Mouse (Mus musculus) myocyte (in vitro differentiated cells): ENCODE results near the gene Mybph. TPM values are rescaled to one million over a fixed set of nuclear protein-coding genes. Genes with fewer than 3 reads are reported as not detected.

Experiments used
- H3K27me3 ChIP-seq: one replicate; pipeline ENCODE4 v1.6.1; 2011; ENCODE audit not compliant: control insufficient read depth, insufficient read depth, insufficient read length
- H3K36me3 ChIP-seq: one replicate; pipeline ENCODE4 v1.6.1; 2011; ENCODE audit not compliant: control insufficient read depth, insufficient read depth
- H3K4me2 ChIP-seq: one replicate; pipeline ENCODE4 v1.6.1; 2011; ENCODE audit warnings: low read depth, control low read depth
- H3K4me3 ChIP-seq: one replicate; pipeline ENCODE4 v1.5.1; 2011; ENCODE audit warnings: mild to moderate bottlenecking, control low read depth, moderate library complexity
- H3K79me2 ChIP-seq: one replicate; pipeline ENCODE4 v1.6.1; 2011; ENCODE audit not compliant: control insufficient read depth, insufficient read depth
- H3ac ChIP-seq: one replicate; pipeline ENCODE4 v1.6.1; 2011; ENCODE audit not compliant: control insufficient read depth, insufficient read length
- CEBPB ChIP-seq: IDR thresholded peaks from 2 replicates; pipeline ENCODE4 v1.6.1; 2011; ENCODE audit warnings: mild to moderate bottlenecking, moderate library complexity; ENCODE audit not compliant: poor library complexity, insufficient read depth, severe bottlenecking
- E2F4 ChIP-seq: IDR thresholded peaks from one replicate; pipeline ENCODE4 v1.6.1; 2011; ENCODE audit warnings: mild to moderate bottlenecking, control low read depth, moderate library complexity; ENCODE audit not compliant: insufficient read depth
- MAX ChIP-seq: IDR thresholded peaks from one replicate; pipeline ENCODE4 v1.6.1; 2011; ENCODE audit warnings: low read depth, mild to moderate bottlenecking, control low read depth
- MYOD1 ChIP-seq, 3 experiments: IDR thresholded peaks; one replicate each; pipeline ENCODE4 v1.6.1; 2011; ENCODE audit warnings: control low read depth in 2 of 3, low read depth in 2 of 3, mild to moderate bottlenecking in 2 of 3, moderate library complexity in 1 of 3; ENCODE audit not compliant: insufficient read length in 2 of 3, control insufficient read depth in 1 of 3
- MYOG ChIP-seq, 3 experiments: IDR thresholded peaks; one replicate each; pipeline ENCODE4 v1.6.1; 2011; ENCODE audit warnings: control low read depth in 2 of 3, low read depth in 2 of 3, mild to moderate bottlenecking in 2 of 3; ENCODE audit not compliant: insufficient read length in 2 of 3, control insufficient read depth in 1 of 3, insufficient read depth in 1 of 3
- POLR2A ChIP-seq: IDR thresholded peaks from one replicate; pipeline ENCODE4 v1.6.1; 2011; ENCODE audit warnings: low read depth, mild to moderate bottlenecking, control low read depth, moderate library complexity; ENCODE audit not compliant: insufficient read length
- POLR2AphosphoS2 ChIP-seq: IDR thresholded peaks from one replicate; pipeline ENCODE4 v1.6.1; 2011; ENCODE audit warnings: low read depth, control low read depth; ENCODE audit not compliant: insufficient read length
- REST ChIP-seq: IDR thresholded peaks from one replicate; pipeline ENCODE4 v1.6.1; 2011; ENCODE audit warnings: mild to moderate bottlenecking, control low read depth, moderate library complexity; ENCODE audit not compliant: insufficient read depth, insufficient read length
- SRF ChIP-seq: IDR thresholded peaks from one replicate; pipeline ENCODE4 v1.6.1; 2011; ENCODE audit warnings: low read depth; ENCODE audit not compliant: control insufficient read depth, insufficient read length
- TCF12 ChIP-seq: IDR thresholded peaks from one replicate; pipeline ENCODE4 v1.6.1; 2011; ENCODE audit warnings: mild to moderate bottlenecking, control low read depth; ENCODE audit not compliant: poor library complexity, insufficient read depth, severe bottlenecking
- TCF3 ChIP-seq: IDR thresholded peaks from one replicate; pipeline ENCODE4 v1.6.1; 2011; ENCODE audit warnings: low read depth, control low read depth; ENCODE audit not compliant: insufficient read length
- USF1 ChIP-seq: IDR thresholded peaks from one replicate; pipeline ENCODE4 v1.6.1; 2011; ENCODE audit warnings: low read depth, mild to moderate bottlenecking, control low read depth, moderate library complexity
- polyA plus RNA-seq: library from polyadenylated mRNA; unstranded; fragments of >200 nt; fragmentation: generic; extraction: Trizol; gene quantifications from one replicate; pipeline ENCODE4 v1.2.1, GENCODE M21; 2012; ENCODE audit warnings: missing spikeins

Mybph gene
- polyA plus RNA-seq, 1 experiment: 1,516 TPM

DNA sequence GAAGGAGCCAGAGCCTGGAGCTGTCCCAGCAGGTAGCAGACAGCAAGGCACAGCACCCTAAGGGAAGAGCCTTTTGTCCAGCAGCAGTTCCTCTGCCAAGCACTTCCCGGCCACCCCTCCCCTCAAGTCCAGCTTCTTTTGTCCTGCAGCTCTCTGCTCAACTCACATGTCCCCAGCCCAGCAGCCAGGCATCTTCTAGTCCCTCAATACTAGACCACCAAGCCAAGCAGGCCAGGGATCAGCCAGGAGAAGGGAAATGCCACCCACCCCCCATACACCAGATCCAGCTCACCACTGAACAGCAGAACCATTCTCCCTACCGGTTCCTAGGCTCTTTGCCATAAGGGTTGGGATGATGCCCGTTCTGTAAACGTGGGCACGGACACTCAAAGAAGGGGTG lies 26.4 kb downstream of the Mybph start:
- Histone ChIP-seq H3ac (no peak overlapping the region), H3K79me2 (no peaks in the 10 kb centered on the region), H3K4me3 (no peak overlapping the region), H3K36me3 (no peaks in the 10 kb centered on the region), H3K4me2 (no peak overlapping the region), H3K27me3 (peaks cover 9% of the 10 kb centered on the region)
- TF ChIP-seq REST: no peak
- TF ChIP-seq TCF12: no peak
- TF ChIP-seq TCF3: no peak
- TF ChIP-seq POLR2A: no peak
- no peak for TF ChIP-seq MAX
- TF ChIP-seq SRF: no peak
- TF ChIP-seq POLR2AphosphoS2: no peak
- no peak for TF ChIP-seq USF1
- no peak for TF ChIP-seq CEBPB
- TF ChIP-seq MYOD1 (IDR thresholded peaks at IDR 0.05; ENCODE audit: control insufficient read depth in 1 of 3, insufficient read length in 2 of 3, low read depth in 2 of 3): no peak
- TF ChIP-seq E2F4: no peak
- TF ChIP-seq MYOG (IDR thresholded peaks at IDR 0.05; ENCODE audit: control insufficient read depth in 1 of 3, insufficient read depth in 1 of 3, insufficient read length in 2 of 3, low read depth in 2 of 3): no peak

DNA sequence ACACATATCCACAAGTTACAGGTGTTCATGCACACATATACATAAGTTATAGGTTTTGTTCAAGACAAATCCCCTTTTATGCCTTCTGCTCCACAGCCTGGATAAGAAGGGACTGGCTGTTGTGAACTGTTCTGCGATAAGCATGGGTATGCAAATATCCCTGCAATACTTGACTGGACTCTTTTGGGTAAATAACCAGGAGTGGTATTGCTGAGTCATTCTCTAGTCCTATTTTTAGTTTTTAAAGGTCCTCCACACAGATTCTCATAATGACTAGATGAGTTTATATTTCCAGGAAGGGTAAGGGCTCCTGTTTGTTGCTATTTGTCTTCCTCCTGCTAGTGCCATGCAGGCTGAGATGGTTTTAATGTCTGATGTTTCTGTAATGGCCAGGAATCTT lies 27.9 kb downstream of the Mybph start:
- no peak for TF ChIP-seq MYOD1 (IDR thresholded peaks at IDR 0.05; ENCODE audit: control insufficient read depth in 1 of 3, insufficient read length in 2 of 3, low read depth in 2 of 3)
- TF ChIP-seq E2F4: no peak

DNA sequence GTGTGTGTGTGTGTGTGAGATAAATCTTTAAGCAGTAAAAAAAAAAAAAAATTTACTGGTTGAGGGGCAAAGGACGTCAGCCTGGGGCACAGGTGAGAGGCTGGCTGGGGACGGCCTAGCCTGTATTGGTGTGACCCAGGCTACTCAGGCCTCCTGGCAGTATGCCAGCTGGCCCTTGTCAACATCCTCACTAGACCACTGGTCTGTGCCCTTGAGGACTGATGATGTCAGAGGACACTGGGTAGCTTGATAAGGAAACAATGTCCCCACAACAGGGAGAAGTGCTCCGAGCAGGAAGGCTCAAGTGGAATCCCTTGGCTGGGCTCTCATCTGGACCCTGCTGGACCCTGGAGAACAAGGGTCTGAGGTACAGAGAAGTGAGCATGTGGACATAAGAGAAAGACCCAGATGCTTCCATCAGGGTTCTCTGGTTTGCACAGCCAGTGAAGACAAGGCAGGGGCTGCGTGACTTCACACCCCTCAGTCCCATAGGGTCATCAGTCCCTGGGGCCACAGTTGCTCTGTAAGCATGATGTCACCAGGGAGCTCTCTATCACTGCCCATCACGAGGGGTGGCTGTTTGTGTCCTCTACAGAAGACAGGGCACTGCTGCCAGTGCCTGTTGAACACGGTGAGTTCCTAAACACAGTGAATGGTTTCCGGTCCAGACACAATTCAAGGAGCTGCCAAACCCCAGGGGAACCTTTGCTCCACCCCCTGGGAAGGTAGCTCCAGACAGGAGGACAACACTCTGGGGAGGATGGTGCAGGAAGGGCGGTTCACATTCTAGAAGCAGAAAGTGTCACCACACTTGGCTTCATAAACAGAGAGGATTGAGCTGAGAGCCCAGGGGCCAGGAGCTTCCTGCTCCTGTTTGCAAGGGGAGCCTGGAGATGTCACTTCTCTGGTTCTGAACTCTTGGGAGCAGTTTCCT lies 29.1 kb downstream of the Mybph start:
- Histone ChIP-seq H3K4me2 (no peak overlapping the region), H3ac (no peak overlapping the region)
- TF ChIP-seq POLR2A: no peak
- TF ChIP-seq MYOD1 (IDR thresholded peaks at IDR 0.05; ENCODE audit: control insufficient read depth in 1 of 3, insufficient read length in 2 of 3, low read depth in 2 of 3): no peak
- no peak for TF ChIP-seq MYOG (IDR thresholded peaks at IDR 0.05; ENCODE audit: control insufficient read depth in 1 of 3, insufficient read depth in 1 of 3, insufficient read length in 2 of 3, low read depth in 2 of 3)
- TF ChIP-seq MAX: no peak
- no peak for TF ChIP-seq E2F4
- no peak for TF ChIP-seq USF1
- TF ChIP-seq SRF: no peak
- TF ChIP-seq TCF12: no peak
- no peak for TF ChIP-seq REST
- no peak for TF ChIP-seq POLR2AphosphoS2
- no peak for TF ChIP-seq CEBPB
- TF ChIP-seq TCF3: no peak

More for the DNA sequence above, 27.9 kb downstream of the Mybph start:
- Histone ChIP-seq H3K4me3 (no peak overlapping the region), H3ac (no peak overlapping the region), H3K36me3 (no peaks in the 10 kb centered on the region), H3K79me2 (no peaks in the 10 kb centered on the region), H3K27me3 (peaks cover 12% of the 10 kb centered on the region), H3K4me2 (no peak overlapping the region)

DNA sequence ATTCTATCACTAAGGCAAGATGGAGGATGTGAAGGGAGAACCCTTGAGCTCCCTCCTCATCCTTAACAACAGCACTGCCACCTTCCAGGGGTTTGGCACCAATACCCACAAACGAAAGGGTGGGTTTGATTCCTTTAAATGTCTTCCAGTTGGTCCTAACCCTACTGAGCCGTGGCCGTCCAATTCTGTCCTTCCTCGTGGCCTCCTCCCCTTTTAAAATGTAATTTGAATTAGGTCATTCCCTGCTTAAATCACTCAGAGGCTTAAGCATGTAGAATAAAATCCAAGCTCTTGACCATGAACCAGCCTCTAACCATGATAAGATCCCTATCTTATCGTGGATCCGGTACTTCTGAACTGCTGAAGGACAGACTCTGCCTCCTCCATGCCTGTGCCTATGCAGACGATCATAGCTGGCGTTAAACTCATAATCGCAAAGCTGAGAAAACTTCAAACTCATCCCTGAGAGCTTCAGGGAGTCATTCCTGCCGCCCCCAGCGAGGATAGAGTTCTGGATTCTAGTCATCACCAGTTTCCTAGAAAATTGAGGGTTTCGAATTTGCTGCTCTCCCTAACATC lies 31.5 kb downstream of the Mybph start:
- no peaks in the 10 kb centered on the region for H3K79me2 ChIP-seq
- TF ChIP-seq USF1 (no peak), E2F4 (no peak), MYOG (IDR thresholded peaks at IDR 0.05; ENCODE audit: control insufficient read depth in 1 of 3, insufficient read depth in 1 of 3, insufficient read length in 2 of 3, low read depth in 2 of 3) (no peak), POLR2A (no peak), CEBPB (no peak), MYOD1 (IDR thresholded peaks at IDR 0.05; ENCODE audit: control insufficient read depth in 1 of 3, insufficient read length in 2 of 3, low read depth in 2 of 3) (no peak), SRF (no peak), POLR2AphosphoS2 (no peak), TCF12 (no peak)
- H3K4me3 ChIP-seq: no peak overlapping the region
- H3ac ChIP-seq: no peak overlapping the region
- H3K27me3 ChIP-seq: peaks cover 18% of the 10 kb centered on the region
- no peaks in the 10 kb centered on the region for H3K36me3 ChIP-seq
- no peak overlapping the region for H3K4me2 ChIP-seq

More for the DNA sequence above, 29.1 kb downstream of the Mybph start:
- no peaks in the 10 kb centered on the region for H3K79me2 ChIP-seq
- peaks cover 18% of the 10 kb centered on the region for H3K27me3 ChIP-seq
- H3K36me3 ChIP-seq: no peaks in the 10 kb centered on the region
- H3K4me3 ChIP-seq: no peak overlapping the region

DNA sequence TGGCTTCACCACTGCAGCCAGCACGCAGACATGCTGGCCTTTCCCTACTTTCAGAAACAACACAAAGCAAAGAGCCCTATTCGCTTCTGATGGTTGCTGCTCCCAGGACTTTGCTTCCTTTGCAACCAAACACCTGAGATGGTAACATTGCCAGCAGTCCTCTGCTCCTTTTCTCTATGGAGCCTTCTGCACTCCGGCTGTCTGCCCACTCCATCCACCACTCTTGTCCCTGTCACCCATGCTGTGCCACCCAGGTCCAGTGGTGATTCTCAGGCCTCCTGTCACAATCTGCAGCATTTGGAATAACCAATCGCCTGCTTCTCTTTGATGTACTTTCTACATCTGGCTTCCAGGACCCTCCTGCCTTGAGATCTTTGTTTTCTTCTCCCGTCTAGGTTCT lies 32.1 kb downstream of the Mybph start:
- H3K4me3 ChIP-seq: no peak overlapping the region
- no peaks in the 10 kb centered on the region for H3K79me2 ChIP-seq
- H3K27me3 ChIP-seq: peaks cover 18% of the 10 kb centered on the region
- H3ac ChIP-seq: no peak overlapping the region
- no peaks in the 10 kb centered on the region for H3K36me3 ChIP-seq
- TF ChIP-seq POLR2A (no peak), TCF12 (no peak), TCF3 (no peak), MYOD1 (IDR thresholded peaks at IDR 0.05; ENCODE audit: control insufficient read depth in 1 of 3, insufficient read length in 2 of 3, low read depth in 2 of 3) (no peak), POLR2AphosphoS2 (no peak), E2F4 (no peak), MYOG (IDR thresholded peaks at IDR 0.05; ENCODE audit: control insufficient read depth in 1 of 3, insufficient read depth in 1 of 3, insufficient read length in 2 of 3, low read depth in 2 of 3) (no peak), CEBPB (no peak), SRF (no peak), MAX (no peak), REST (no peak), USF1 (no peak)
- H3K4me2 ChIP-seq: no peak overlapping the region
